Mouse (Mus musculus) lung, adult 2 months (tissue): ENCODE results near the gene Sept6. TPM values are rescaled to one million over a fixed set of nuclear protein-coding genes. Genes with fewer than 3 reads are reported as not detected.
"Not testable (repeated sequence)": the region's sequence is repeated elsewhere in the genome, so short reads cannot be mapped to it uniquely, and the experiment has no call there.

ENCODE experiments used
- DNase-seq: peaks from one replicate; pipeline ENCODE4 v3.0.0; 2022
- H3K4me1 ChIP-seq: fragments of 200-500 bp; 2 replicates; pipeline ENCODE4 v1.6.1; 2011; ENCODE audit warnings: low read length; ENCODE audit not compliant: control insufficient read depth, insufficient read depth
- H3K4me3 ChIP-seq: fragments of 200-500 bp; replicated peaks from 2 replicates; pipeline ENCODE3; 2011; ENCODE audit warnings: low read depth, mild to moderate bottlenecking, control low read depth, low read length; ENCODE audit errors: extremely low read depth
- CTCF ChIP-seq: fragments of 200-500 bp; IDR thresholded peaks from 2 replicates; pipeline ENCODE4 v1.5.1; 2011; ENCODE audit warnings: mild to moderate bottlenecking, low read length, control low read depth; ENCODE audit not compliant: insufficient read depth
- POLR2A ChIP-seq: fragments of 200-500 bp; IDR thresholded peaks from 2 replicates; pipeline ENCODE4 v1.6.1; 2011; ENCODE audit warnings: low read depth, mild to moderate bottlenecking, control low read depth, low read length, borderline replicate concordance; ENCODE audit errors: extremely low read depth
- WGBS: fragments of 180-500 bp; shearing (Covaris S2); methylation state at CpG from one replicate; pipeline ENCODE4 v1.1.7; 2018; 5-methylcytosine and 5-hydroxymethylcytosine counted together
- polyA plus RNA-seq: library from polyadenylated mRNA; depleted of rRNA; stranded (reverse); fragments of >200 nt; gene quantifications from 2 replicates; pipeline ENCODE4 v1.2.3, GENCODE M21; 2012

Sept6 gene
- polyA plus RNA-seq, 1 experiment, result 9.0 TPM

- DNase-seq, result no peak
- Histone ChIP-seq H3K4me1 (no peaks in the 10 kb centered on the region), H3K4me3 (no peak overlapping the region)
- TF ChIP-seq POLR2A (no peak), CTCF (no peak)
- 68% methylated on average over 4 of the region's 4 CpGs for WGBS
Observed at GRCm38 (mm10) chrX:36928791-36929190, 62.8 kb downstream of the Sept6 start.

- TF ChIP-seq POLR2A (no peak), CTCF (no peak)
- H3K4me1 ChIP-seq, result peaks cover 4% of the 10 kb centered on the region; the same call in 1 of the 2 replicates
- H3K4me3 ChIP-seq, result no peak overlapping the region
- 62% methylated on average over 4 of the region's 4 CpGs for WGBS
- no peak for DNase-seq
Observed at GRCm38 (mm10) chrX:36921346-36921745, 70.2 kb downstream of the Sept6 start.

- no peak overlapping the region for H3K4me3 ChIP-seq
- no peak for TF ChIP-seq CTCF
- no peak for TF ChIP-seq POLR2A
- peaks cover 4% of the 10 kb centered on the region; the same call in 1 of the 2 replicates for H3K4me1 ChIP-seq
- 43% methylated on average over 1 of the region's 1 CpGs for WGBS
- DNase-seq, result no peak
Observed at GRCm38 (mm10) chrX:36917749-36918148, 73.8 kb downstream of the Sept6 start.

- DNase-seq, result peak; percentile 26
- H3K4me3 ChIP-seq, result no peak overlapping the region
- 42% methylated on average over 12 of the region's 12 CpGs for WGBS
- H3K4me1 ChIP-seq, result no peaks in the 10 kb centered on the region; the same call in 1 of the 2 replicates
- no peak for TF ChIP-seq POLR2A
- no peak for TF ChIP-seq CTCF
Observed at GRCm38 (mm10) chrX:36911343-36911742, 80.3 kb downstream of the Sept6 start.

GRCm38 (mm10) chrX:36906539-36906938, 85.1 kb downstream of the Sept6 start:
- H3K4me1 ChIP-seq, result peaks cover 3% of the 10 kb centered on the region; the same call in 1 of the 2 replicates
- H3K4me3 ChIP-seq, result no peak overlapping the region
- no peak for DNase-seq
- WGBS, result 36% methylated on average over 5 of the region's 5 CpGs
- no peak for TF ChIP-seq POLR2A
- TF ChIP-seq CTCF, result peak; percentile 11; the same call in 1 of the 2 replicates

GRCm38 (mm10) chrX:36903115-36903768, 88.4 kb downstream of the Sept6 start:
- H3K4me1 ChIP-seq, result peaks cover 3% of the 10 kb centered on the region; the same call in 1 of the 2 replicates
- DNase-seq, result peak; percentile 85
- TF ChIP-seq CTCF, result no peak
- peak; percentile 93 for TF ChIP-seq POLR2A
- 37% methylated on average over 31 of the region's 32 CpGs for WGBS
- peak overlapping the region; percentile 78 for H3K4me3 ChIP-seq

GRCm38 (mm10) chrX:36902321-36903114, 89.1 kb downstream of the Sept6 start, which contains the start of gene Nkrf:
Nkrf (minus strand) TSS chrX:36902899.
- DNase-seq, result peak; percentile 8
- peak within 1 kb of the TSS; percentile 78 for H3K4me3 ChIP-seq
- TF ChIP-seq POLR2A (no peak), CTCF (no peak)
- H3K4me1 ChIP-seq, result peaks cover 3% of the 10 kb centered on the region; the same call in 1 of the 2 replicates
- WGBS, result 34% methylated on average over 44 of the region's 47 CpGs

GRCm38 (mm10) chrX:36901655-36902054, 89.9 kb downstream of the Sept6 start:
- 37% methylated on average over 3 of the region's 3 CpGs for WGBS
- TF ChIP-seq CTCF (no peak), POLR2A (no peak)
- no peak overlapping the region for H3K4me3 ChIP-seq
- H3K4me1 ChIP-seq, result peaks cover 3% of the 10 kb centered on the region; the same call in 1 of the 2 replicates
- DNase-seq, result no peak

- not testable (repeated sequence) for H3K4me1 ChIP-seq, H3K4me3 ChIP-seq, DNase-seq
- WGBS, result 39% methylated on average over 1 of the region's 1 CpGs
Observed at GRCm38 (mm10) chrX:36898931-36899330, 92.7 kb downstream of the Sept6 start.
